In the genomic region with DNA sequence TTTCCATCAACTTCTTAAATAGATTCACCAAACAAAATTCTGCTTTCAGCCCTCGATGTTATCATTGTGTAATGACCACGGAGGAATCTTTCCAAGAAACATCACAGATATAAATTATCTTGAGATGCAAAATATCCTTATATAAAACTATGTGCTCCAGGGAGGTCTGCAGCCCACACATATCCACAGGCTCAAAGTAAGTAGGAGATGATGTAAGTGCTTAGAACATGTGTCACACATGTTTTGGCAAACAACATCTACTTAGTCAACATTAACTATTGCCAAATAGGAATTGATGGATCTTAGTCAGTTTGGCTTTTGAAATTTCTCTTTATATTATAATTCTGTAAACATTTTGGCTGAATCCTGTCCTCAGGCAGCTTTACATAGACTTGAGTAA, we compare ENCODE assay signal across 15 mouse cellular contexts.
"Had no signal": no experiment of that assay in that cellular context is flagged by ENCODE, and none has a peak within 500 bp of the region (broad histone marks: within the 10 kb centered on the region; RNA-seq: fewer than 3 reads in every experiment).

No protein-coding gene starts in this region.

- H3K4me2 ChIP-seq: limb, embryonic 12.5 days; limb, embryonic 15.5 days; liver, embryonic 11.5 days; midbrain, embryonic 11.5 days had no signal

- H3K4me3 ChIP-seq: limb, embryonic 12.5 days; limb, embryonic 15.5 days had no signal

- H3K4me1 ChIP-seq: limb, embryonic 12.5 days; limb, embryonic 15.5 days had no signal

- DNase-seq: kidney, adult 18-20 months; kidney, postnatal 10 days; kidney, postnatal 36 days; layer of hippocampus, postnatal 36 days; left cerebral cortex, postnatal 4 days; liver, postnatal 0 days; midbrain, embryonic 14.5 days; thymus, postnatal 25 days had no signal

- H3K9ac ChIP-seq: limb, embryonic 12.5 days; limb, embryonic 15.5 days; liver, embryonic 14.5 days; liver, postnatal 0 days had no signal

- H3K36me3 ChIP-seq: limb, embryonic 12.5 days; limb, embryonic 15.5 days had no signal

- ATAC-seq: hindbrain, postnatal 0 days; inflammation-experienced regulatory T-cells, adult 6 months; liver, postnatal 0 days had no signal

- H3K27me3 ChIP-seq: limb, embryonic 12.5 days; limb, embryonic 15.5 days had no signal

- H3K9me3 ChIP-seq: limb, embryonic 12.5 days; limb, embryonic 15.5 days had no signal

- H3K27ac ChIP-seq: hindbrain, postnatal 0 days; limb, embryonic 12.5 days; limb, embryonic 15.5 days; liver, embryonic 14.5 days had no signal
